Mouse (Mus musculus): ENCODE data around the gene Fyn.

DNA sequence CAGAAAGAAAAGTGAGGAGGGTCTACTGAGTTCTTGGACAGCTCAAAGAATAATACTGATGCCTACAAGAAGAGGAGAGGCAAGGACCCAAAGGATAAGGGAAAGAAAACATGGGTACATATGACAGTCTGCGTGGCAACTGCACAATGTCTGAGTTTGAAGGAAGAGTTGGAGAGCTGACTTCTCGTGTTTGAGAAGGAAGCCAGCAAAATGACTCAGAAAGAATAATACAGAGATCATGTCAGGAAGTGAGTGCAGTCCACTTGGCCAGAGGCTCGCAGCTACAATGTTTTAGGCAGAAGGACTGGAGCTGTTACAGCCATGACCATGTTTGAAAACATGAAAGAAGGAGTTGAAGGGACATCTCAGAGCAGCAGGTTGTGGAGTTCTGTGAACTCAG, 190.7 kb downstream of the Fyn start:
- TF ChIP-seq CTCF (IDR thresholded peaks at IDR 0.05; ENCODE audit: borderline replicate concordance, insufficient read depth, low read length), result no peak
- TF ChIP-seq POLR2A (IDR thresholded peaks at IDR 0.05; ENCODE audit: low read depth, low read length), result no peak

All from embryonic fibroblast, embryonic 13.5 days (primary cell).